Mouse (Mus musculus) lung, postnatal 14 days (tissue): Measurements from ENCODE around the gene Cacna1i.

Experiments used
- DNase-seq: peaks from one replicate; pipeline ENCODE4 v3.0.0; 2021

Gene Cacna1i

GRCm38 (mm10) chr15:80286851-80287415, at the start of gene Cacna1i:
Gene Cacna1i (plus strand): TSS chr15:80287238.
- no peak for DNase-seq

GRCm38 (mm10) chr15:80248135-80248534, 38.9 kb upstream of the Cacna1i start:
- no peak for DNase-seq

GRCm38 (mm10) chr15:80248596-80248995, 38.4 kb upstream of the Cacna1i start:
- DNase-seq, result no peak

- DNase-seq, result no peak
Measured at GRCm38 (mm10) chr15:80249672-80250071, 37.4 kb upstream of the Cacna1i start.

GRCm38 (mm10) chr15:80250586-80250985, 36.5 kb upstream of the Cacna1i start:
- no peak for DNase-seq

- DNase-seq, result no peak
Measured at GRCm38 (mm10) chr15:80253530-80253929, 33.5 kb upstream of the Cacna1i start.

- peak; percentile 47 for DNase-seq
Measured at GRCm38 (mm10) chr15:80254207-80254606, 32.8 kb upstream of the Cacna1i start.

GRCm38 (mm10) chr15:80254847-80255645, 32.0 kb upstream of the Cacna1i start, which contains the start of gene Atf4:
Gene Atf4 (plus strand): TSS chr15:80255184.
- peak; percentile 98 for DNase-seq

GRCm38 (mm10) chr15:80255646-80256121, 31.4 kb upstream of the Cacna1i start:
- DNase-seq, result peak; percentile 87

- DNase-seq, result peak; percentile 8
Measured at GRCm38 (mm10) chr15:80256242-80256641, 30.8 kb upstream of the Cacna1i start.

GRCm38 (mm10) chr15:80256656-80257601, 30.1 kb upstream of the Cacna1i start:
- no peak for DNase-seq

GRCm38 (mm10) chr15:80257602-80258239, 29.3 kb upstream of the Cacna1i start:
- DNase-seq, result no peak

- DNase-seq, result no peak
Measured at GRCm38 (mm10) chr15:80258240-80259170, 28.5 kb upstream of the Cacna1i start.

- DNase-seq, result no peak
Measured at GRCm38 (mm10) chr15:80259406-80260045, 27.5 kb upstream of the Cacna1i start.

GRCm38 (mm10) chr15:80260677-80261076, 26.4 kb upstream of the Cacna1i start:
- peak; percentile 90 for DNase-seq

- DNase-seq, result no peak
Measured at GRCm38 (mm10) chr15:80261100-80261499, 25.9 kb upstream of the Cacna1i start.

- peak; percentile 87 for DNase-seq
Measured at GRCm38 (mm10) chr15:80263610-80264575, 23.1 kb upstream of the Cacna1i start, which contains the start of gene Rps19bp1. Gene Rps19bp1 (minus strand): TSS chr15:80264315.

GRCm38 (mm10) chr15:80266281-80266680, 20.8 kb upstream of the Cacna1i start:
- peak; percentile 87 for DNase-seq

GRCm38 (mm10) chr15:80271858-80272396, 15.1 kb upstream of the Cacna1i start:
- DNase-seq, result no peak
